8 mouse cellular contexts compared by ENCODE assay signal in the genomic region with DNA sequence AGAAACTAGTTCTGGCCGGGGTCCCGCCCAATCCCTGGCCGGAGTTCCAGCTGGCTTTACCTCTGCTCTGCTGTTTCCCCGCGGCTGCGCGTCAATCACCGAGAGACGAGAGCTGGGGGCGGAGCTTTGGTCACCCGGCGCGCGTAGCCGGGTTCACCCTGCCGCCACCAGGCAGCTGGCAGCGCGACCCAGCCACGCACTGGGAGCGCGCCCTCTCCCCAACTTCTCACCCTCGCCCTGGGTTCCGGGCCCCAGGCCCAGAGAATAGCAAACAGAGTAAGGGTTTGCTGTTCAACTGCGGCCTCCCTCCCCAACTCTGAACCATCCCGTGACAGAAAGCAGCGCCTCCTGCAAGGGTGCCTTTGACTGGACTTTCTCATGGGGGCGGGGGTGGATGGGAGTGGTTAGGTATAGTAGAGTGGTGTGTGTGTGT. TPM values are rescaled to one million over a fixed set of nuclear protein-coding genes. Genes with fewer than 3 reads are reported as not detected.
DNase-seq lines count a peak whose midpoint lies in the region; ATAC-seq lines count a peak whose summit lies in the region.

No protein-coding gene starts in this region.

- ATAC-seq in forebrain, embryonic 14.5 days = peak; percentile 60

- peak overlapping the region; percentile 99 for H3K27ac ChIP-seq in forebrain, embryonic 14.5 days (ENCODE audit: low read depth, low read length)

- H3K4me1 ChIP-seq in forebrain, embryonic 14.5 days (ENCODE audit: control insufficient read depth, insufficient read depth, low read length) = no peaks in the 10 kb centered on the region

- H3K4me3 ChIP-seq in forebrain, embryonic 14.5 days (ENCODE audit: low read depth, low read length) = peak overlapping the region; percentile 70

- DNase-seq in CD4-positive helper T cell, adult 2 months (ENCODE audit: low read depth, low spot score) = peak; percentile 55
- peak; percentile 83 to 89 for DNase-seq in adrenal gland, adult 18-20 months (ENCODE audit: low spot score in 2 of 2)
- peak; percentile 94 for DNase-seq in forebrain, embryonic 14.5 days (ENCODE audit: low spot score)
- peak; percentile 92 for DNase-seq in heart, postnatal 4 days
- DNase-seq in layer of hippocampus, adult 9-11 months = peak; percentile 62
- peak; percentile 91 for DNase-seq in lung, postnatal 10 days
- peak; percentile 79 for DNase-seq in ovary, postnatal 36 days (ENCODE audit: low spot score)
- DNase-seq in cerebellum, adult 11 months = no peak

- H3K9ac ChIP-seq in forebrain, embryonic 14.5 days (ENCODE audit: low read length) = peak overlapping the region; percentile 99

- 0 out of 2 replicates have a peak, but pooled peaks cover 2% of the 10 kb centered on the region for H3K36me3 ChIP-seq in forebrain, embryonic 14.5 days (ENCODE audit: control insufficient read depth, insufficient read depth, low read length)

- H3K4me2 ChIP-seq in forebrain, embryonic 14.5 days (ENCODE audit: low read length) = peak overlapping the region; percentile 81

- H3K27me3 ChIP-seq in forebrain, embryonic 14.5 days (replicated peaks; ENCODE audit: control insufficient read depth, insufficient read depth, low read length) = no peaks in the 10 kb centered on the region

- H3K9me3 ChIP-seq in forebrain, embryonic 14.5 days (replicated peaks; ENCODE audit: control insufficient read depth, low read length) = no peaks in the 10 kb centered on the region

- WGBS in forebrain, embryonic 14.5 days = under 1% methylated on average over 27 of the region's 27 CpGs

RNA-seq across cellular contexts. Expression of gene Meis2, which starts 1.4 kb away (rescaled TPM):
- 100 to 1,000 TPM; 216 to 279 TPM for total RNA-seq in adrenal gland, adult 18-20 months (2021)
- polyA plus RNA-seq in forebrain, embryonic 14.5 days (2014; fragmentation: Nextera tagmentation; extraction: Ambion mirVana) = 99.1 and 114 TPM in 2 replicates
- 10 to 100 TPM; 33.2 to 36.6 TPM for total RNA-seq in heart, postnatal 4 days (2021)

Comparison
In these comparisons a context has a peak if more than half of its experiments do, and no peak if none do; other contexts are left out.
1. RNA of gene Meis2, which starts 1.4 kb away (total RNA-seq): 216 to 279 TPM in adrenal gland, adult 18-20 months; 33.2 to 36.6 TPM in heart, postnatal 4 days; every median in the first group is over 4 times any median in the second.